Mouse (Mus musculus) lung, postnatal 25 days (tissue): Measurements from ENCODE around the gene Fgf4.
"Not testable (repeated sequence)": the region's sequence is repeated elsewhere in the genome, so short reads cannot be mapped to it uniquely, and the experiment has no call there.

Experiments used
- DNase-seq: peaks from one replicate; pipeline ENCODE4 v3.0.0; 2022; ENCODE audit warnings: low spot score

Gene Fgf4

GRCm38 (mm10) chr7:144867161-144867560, 20.0 kb downstream of the Fgf4 start:
- DNase-seq: no peak

- no peak for DNase-seq
Observed at GRCm38 (mm10) chr7:144867602-144868001, 20.4 kb downstream of the Fgf4 start.

GRCm38 (mm10) chr7:144872420-144872819, 25.3 kb downstream of the Fgf4 start:
- no peak for DNase-seq

DNA sequence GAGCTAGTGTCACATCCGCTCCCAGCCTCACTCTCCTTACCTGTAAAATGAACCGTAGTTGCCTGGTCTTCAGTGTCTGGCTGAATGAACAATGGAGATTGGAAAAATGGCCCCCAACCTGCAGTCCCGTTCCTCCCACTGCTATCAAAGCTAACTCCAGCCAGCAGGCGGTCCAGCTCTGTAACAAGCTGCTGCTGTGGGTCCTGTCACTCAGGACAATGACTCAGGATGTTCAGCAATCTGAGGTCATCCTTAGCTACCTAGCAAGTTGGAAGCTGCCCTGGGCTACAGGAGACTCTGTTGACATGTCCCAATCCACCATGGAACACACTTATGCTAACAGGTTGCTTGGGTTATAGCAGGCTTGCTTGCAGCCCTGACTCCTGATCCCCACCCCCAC, 26.0 kb downstream of the Fgf4 start:
- DNase-seq: no peak

DNA sequence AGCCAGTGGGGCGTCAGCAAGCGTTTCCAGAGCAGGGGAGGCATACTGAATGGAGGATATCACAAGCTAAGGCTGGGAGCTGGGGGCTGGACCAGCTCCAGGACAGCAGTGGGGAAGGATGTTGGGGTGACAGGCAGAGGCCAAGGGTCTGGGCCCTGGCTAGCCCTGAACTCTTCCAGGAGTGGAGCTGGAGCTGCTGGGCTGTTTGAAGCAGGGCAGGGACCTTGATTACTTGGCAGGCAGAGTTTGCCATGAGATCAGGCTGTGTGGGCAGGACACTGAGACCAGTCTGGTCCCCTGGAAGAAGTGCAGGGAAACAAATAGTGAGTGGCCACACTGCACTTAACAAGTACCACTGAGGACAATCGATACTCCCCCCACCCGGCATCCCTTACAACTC, 27.1 kb downstream of the Fgf4 start:
- no peak for DNase-seq

GRCm38 (mm10) chr7:144878401-144878800, 31.2 kb downstream of the Fgf4 start:
- no peak for DNase-seq

DNA sequence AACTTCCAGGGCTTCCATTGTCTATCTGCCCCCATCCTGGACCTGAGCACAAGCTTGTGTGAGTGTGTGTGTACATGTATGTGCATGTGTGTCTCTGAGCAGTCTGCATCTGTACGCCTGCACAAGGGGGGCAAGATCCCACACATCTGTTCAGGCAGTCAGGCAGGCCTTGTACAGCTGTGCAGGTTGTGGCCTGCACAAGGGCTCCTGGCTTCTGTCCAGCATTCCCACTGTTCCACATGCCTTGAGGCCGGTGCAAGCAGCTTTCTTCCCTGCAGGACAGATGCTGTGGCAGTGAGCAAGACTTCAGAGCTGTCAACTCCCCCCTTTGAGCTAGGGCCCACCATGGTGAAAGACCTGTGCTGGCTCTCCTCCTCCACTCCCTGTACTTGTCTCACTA, 35.9 kb downstream of the Fgf4 start:
- no peak for DNase-seq

GRCm38 (mm10) chr7:144887672-144888071, 40.5 kb downstream of the Fgf4 start:
- DNase-seq: no peak

DNA sequence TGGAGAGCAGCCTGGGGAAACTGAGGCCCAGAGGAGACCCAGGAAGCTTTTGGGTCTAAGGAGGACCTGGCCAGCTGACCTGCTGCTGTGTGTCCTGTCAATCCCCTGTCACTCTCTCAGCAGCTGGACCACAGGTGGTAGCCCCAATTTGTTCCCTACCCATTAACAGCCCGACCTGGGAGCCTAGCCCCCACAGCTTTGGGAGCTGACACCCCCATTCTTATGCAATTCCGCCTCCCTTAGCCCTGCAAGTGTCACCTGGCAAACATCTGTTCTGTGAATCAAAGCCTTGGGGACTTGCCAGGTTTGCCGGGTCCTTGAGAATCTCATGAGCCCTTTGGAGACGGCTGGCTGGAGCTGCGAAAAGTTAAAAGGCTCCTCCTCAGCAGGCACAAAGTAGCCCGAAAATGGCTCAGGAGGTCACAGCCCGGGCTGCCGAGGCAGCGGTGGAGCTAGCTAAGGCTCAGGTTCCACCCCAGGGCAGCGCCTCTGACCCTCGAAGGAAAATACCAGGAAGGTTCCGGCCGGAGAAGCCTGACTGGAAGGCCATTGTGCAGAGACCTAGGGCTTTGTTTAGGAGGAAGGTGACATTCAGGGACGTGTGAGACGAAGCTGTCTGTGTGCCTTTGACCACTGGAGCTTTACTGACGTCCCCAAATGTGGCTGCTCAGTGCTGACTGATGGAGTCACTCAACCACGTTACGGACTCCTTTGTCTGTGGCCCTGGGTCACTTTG, 41.6 kb downstream of the Fgf4 start:
- DNase-seq: no peak

DNA sequence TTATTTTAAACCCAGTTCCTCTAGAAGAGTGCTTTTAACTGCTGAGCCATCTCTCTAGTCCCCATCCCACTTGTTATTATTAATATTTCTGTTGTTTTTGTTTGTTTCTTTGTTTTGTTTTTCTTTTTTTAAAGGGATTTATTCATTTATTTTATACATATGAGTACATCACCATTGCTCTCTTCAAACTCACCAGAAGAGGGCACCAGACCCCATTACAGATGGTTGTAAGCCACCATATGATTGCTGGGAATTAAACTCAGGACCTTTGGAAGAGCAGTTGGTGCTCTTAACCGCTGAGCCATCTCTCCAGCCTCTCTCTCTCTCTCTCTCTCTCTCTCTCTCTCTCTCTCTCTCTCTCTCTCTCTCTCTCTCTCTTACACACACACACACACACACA, 43.5 kb downstream of the Fgf4 start:
- not testable (repeated sequence) for DNase-seq

DNA sequence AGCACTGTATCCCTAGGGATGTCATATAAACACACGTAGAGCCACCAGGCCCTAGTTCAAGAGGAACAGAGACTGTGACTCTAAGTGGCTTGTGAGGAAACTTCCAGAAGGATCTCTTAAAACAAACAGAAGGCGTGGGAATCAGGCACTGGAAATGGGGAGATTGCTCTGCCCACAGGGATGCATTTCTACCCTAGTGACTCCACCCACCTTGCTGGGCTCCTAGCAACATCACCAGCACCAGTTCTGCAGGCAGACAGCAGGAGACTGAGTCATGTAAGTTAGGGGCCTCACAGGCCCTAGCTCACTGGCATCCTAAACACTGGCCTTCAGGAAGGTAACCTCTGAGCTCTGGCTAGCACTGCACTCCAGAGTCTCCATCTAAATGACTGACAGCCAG, 44.7 kb downstream of the Fgf4 start:
- DNase-seq: no peak

DNA sequence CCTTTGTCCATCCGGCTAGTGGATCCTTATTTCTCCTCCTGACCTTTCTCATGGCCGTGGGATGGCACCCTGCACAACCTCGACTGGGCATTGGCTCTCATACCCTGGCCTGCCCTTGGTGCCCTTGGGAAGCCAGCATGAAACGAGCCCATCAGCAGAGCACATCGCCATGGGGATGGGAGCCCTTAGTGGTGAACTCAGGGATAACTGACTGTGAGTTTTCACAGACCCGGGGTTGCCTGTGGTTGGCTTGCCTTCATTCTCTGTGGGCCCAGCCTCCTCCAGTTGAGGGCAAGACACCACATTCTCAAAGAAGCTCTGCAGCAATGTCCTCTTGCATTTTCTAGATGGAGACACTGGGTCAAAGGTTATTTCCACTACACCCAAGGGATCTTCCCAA, 45.2 kb downstream of the Fgf4 start:
- DNase-seq: no peak

DNA sequence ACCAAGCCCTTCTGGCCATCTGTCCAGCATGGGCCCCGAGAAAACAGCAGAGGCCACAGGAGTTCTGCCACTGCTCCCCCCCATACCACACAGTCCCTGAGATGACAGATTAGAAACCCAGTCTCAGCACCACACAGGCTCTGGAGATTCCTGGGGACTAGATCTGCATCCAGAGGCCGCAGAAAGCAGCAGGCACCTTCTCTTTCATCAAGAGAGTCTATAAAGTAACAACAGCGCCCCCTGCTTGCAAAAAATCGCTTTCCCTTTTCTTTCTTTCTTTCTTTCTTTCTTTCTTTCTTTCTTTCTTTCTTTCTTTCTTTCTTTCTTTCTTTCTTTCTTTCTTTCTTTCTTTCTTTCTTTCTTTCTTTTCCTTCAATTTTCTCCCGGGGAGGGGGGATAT, 47.0 kb downstream of the Fgf4 start:
- DNase-seq: no peak

DNA sequence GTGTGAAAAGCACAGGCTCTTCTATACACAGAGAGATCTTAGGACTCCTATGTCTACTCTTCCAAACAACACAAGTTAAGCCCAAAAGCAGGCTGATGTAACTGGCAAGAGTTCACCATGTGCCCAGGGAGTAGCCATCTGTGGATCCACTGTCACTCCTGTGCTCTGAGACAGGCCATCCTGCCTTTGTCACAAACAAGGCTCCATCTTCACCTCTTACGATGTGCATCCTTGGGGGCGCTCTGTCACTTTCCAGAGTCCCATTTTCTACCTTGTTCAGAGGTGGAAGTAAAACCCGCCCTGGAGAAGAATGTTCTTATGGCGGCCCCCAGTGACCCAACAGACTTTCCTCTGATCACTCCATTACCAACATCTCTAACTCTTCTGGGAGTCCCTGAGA, 47.5 kb downstream of the Fgf4 start:
- no peak for DNase-seq

DNA sequence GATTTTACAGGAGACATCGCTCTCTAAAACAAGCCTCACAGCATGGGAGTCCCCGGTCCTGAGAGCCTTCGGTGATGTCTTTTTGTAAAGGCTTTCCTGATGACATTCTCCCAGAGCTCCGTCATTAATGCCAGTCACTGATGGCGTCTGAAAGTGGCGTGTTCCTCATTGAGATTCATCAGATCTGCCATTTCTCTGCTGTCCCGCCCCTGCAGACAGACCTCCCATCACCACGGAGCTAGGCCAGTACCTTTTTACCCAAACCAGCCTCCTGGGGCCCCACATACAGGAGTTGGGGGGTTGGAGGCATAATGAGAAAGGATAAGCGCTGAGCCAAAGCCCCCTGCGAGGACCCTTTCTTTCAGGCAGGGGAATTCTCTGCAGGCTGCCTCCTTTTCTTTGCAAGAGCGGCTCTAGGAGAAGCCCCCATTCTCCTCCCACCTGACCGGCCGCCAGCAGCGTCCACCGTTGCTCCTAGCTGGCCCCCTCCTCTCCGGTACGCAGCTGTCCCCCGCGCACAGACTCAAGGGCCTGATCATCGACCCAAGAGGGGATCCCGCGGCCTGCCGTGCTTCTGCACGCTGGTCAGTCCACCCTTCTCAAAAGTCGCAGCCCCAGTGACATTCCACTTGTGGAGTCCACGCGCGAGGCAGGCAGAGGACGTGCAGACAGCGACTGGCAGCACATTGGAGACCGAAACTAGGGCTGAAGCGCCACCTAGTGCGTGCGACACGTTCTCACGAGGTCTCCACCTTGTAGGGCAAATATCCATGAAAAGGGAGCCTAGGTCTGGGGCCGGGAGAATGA, 48.3 kb downstream of the Fgf4 start:
- peak; percentile 69 for DNase-seq

- DNase-seq: no peak
Observed at GRCm38 (mm10) chr7:144896294-144897218, 49.4 kb downstream of the Fgf4 start, which contains the start of gene Fgf15. Gene Fgf15, plus strand, starts transcription at chr7:144896531.

DNA sequence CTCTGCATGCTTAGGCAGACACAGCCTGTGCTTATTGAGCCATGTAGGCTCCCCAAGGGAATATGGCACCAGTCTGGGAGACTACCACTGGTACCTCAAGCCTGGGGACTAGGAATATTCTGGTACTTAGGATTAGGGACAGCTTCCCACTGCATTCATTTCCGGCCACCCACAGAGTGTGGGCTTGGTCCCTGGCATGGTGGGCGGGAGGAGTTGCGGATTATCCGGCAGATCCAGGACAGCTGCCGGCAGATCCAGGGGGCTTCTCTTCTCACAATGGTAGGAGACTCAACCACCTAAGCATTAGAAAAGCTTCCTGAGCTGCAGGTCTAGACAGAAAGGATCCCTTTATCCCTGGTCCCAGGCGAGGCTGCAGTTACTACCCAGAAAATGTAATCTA, 51.3 kb downstream of the Fgf4 start:
- no peak for DNase-seq

DNA sequence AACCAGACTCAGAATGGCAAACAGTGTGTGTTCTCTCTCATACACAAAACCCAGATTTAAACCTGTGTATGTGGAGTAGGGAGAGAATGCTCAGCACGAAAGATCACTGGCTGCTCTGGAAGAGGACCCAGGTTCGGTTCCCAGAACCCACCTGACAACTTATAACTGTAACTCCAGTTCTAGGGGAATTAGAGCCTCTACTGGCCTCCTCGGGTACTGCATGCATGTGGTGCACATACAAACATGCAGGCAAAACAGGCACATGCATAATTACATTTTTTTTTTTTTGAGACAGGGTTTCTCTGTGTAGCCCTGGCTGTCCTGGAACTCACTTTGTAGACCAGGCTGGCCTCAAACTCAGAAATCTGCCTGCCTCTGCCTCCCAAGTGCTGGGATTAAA, 58.3 kb downstream of the Fgf4 start:
- DNase-seq: not testable (repeated sequence)

DNA sequence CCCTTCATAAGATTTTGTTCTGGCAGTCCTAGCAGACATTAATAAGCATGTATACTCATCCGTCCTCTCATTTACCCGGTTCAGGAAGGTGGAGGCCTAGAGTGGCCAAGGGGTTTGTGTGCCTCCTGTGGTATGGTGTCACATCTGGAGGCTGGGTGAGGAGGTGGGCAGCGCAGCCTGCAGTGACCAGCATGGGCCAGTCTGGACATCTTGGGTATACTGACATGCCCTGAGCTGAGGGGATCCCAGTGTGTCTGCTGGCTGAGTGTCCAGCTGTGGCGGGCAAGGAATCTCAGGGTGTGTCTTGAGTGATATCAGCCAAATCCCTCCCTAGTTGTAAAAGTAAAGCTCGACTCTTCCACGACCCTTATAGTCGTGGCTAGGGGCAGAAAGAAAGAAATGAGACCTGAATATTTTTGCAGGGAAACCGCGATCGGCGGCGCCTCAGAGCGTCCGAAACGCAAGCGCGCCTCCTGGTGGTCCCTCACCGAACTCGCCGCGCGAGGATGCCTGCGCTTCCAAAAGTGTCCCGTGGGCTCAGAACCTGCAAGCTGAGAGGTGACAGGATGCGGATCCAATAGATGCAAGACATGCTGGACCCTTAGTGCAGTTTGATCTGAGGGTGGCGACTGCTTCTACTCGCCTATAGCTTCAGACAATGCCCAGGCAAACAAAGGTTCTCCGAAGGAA, 59.7 kb downstream of the Fgf4 start:
- DNase-seq: peak; percentile 26

GRCm38 (mm10) chr7:144907793-144908192, 60.6 kb downstream of the Fgf4 start:
- no peak for DNase-seq

DNA sequence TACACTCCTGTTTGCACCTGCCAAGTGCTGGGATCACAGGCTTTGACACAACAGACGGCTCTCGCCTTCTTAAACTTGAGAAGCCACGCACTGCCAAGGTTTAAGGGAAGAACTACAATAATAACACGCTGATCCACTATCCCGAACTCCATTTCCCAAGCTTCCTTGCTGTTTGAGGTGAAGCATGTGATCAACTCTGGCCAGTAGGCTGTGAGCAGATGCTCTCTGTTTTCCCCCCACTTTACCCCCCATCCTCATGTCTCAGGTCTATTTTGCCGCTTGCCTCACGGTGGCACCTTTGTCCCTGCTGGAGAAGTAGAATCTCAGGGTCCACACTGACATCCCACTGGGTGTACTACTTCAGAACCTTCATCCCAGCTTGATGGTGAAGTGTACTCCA, 61.5 kb downstream of the Fgf4 start:
- no peak for DNase-seq

GRCm38 (mm10) chr7:144911121-144911520, 64.0 kb downstream of the Fgf4 start:
- DNase-seq: no peak
